Mouse (Mus musculus): ENCODE data around the gene Cyth1. TPM values are rescaled to one million over a fixed set of nuclear protein-coding genes. Genes with fewer than 3 reads are reported as not detected.
A peak's percentile ranks its signal among the peaks of the same experiment; 100 is the strongest.

Cyth1 gene
- total and polyA plus RNA-seq, 2 experiments from 2014 or later: 19.5 to 48.3 TPM

DNA sequence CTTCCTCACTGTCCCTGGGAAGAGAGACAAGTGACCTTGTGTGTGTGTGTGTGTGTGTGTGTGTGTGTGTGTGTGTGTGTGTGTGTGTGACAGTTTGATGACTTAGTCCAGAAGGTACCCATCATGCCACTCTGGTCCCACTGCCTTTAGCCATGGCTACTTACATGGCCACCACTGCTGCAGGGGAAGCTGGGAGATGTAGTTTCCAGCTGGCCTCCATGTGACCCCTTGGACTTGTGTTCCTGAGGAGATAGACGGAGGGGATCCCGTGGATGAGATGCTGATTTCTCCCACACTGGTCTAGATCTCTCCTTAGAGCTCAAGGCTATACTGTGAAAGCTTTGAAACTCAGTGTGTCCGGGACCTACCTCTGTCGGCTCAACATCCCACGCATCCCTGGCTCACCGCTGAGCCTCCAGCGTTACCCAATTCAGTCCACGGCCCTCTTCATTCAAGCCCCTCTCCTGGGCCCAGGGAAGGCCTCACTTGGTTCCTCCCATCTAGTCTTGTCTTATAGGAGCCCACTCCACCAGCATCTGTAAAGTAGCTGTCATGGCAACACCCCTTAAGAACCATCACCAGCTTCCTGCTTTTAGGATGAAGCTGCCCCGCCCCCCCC is 115.2 kb downstream of the Cyth1 start:
- Histone ChIP-seq H3K4me3 (ENCODE audit: low read length) (no peak overlapping the region), H3K4me1 (ENCODE audit: insufficient read depth, low read length) (no peaks in the 10 kb centered on the region), H3K9ac (replicated peaks; ENCODE audit: low read length) (no peak overlapping the region), H3K4me2 (ENCODE audit: low read depth, low read length) (no peak overlapping the region), H3K9me3 (ENCODE audit: low read length) (no peaks in the 10 kb centered on the region), H3K36me3 (ENCODE audit: insufficient read depth, low read length) (no peaks in the 10 kb centered on the region), H3K27me3 (ENCODE audit: insufficient read depth, low read length) (no peaks in the 10 kb centered on the region), H3K27ac (no peak overlapping the region)
- TF ChIP-seq CTCF (IDR thresholded peaks at IDR 0.05; ENCODE audit: low read depth): no peak
- peak; percentile 17 for DNase-seq (ENCODE audit: low spot score)
- 52% methylated on average over 9 of the region's 9 CpGs for WGBS
- peak; percentile 42; the same call in 1 of the 2 replicates for ATAC-seq

DNA sequence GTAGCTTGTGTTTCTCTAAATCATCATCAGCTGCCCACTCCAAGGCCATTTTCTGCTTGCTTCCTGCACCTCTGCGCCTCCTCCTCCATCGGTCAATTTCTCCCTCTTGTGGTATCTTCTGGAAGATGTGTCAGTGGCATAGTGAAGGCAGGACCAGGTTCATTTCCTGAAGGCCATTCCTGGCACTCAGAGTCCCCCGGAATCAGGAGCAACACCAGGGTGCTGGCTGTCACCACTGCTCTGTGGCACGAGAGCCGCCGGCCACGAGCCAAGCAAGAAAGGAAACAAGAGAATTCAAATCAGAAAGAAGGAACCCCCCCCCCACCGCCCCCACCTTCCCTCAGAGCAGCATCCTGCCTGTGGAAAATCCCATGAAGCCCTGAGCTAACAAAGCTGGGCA is 116.3 kb downstream of the Cyth1 start:
- 59% methylated on average over 8 of the region's 8 CpGs for WGBS
- no peak overlapping the region for H3K27ac ChIP-seq
- TF ChIP-seq CTCF (IDR thresholded peaks at IDR 0.05; ENCODE audit: low read depth): 0 out of 2 replicates have a peak, but pooled peaks have one; percentile 24
- H3K4me1 ChIP-seq (ENCODE audit: insufficient read depth, low read length): no peaks in the 10 kb centered on the region
- no peaks in the 10 kb centered on the region for H3K36me3 ChIP-seq (ENCODE audit: insufficient read depth, low read length)
- ATAC-seq (no peak), DNase-seq (ENCODE audit: low spot score) (peak; percentile 11)
- no peaks in the 10 kb centered on the region for H3K27me3 ChIP-seq (ENCODE audit: insufficient read depth, low read length)
- H3K9ac ChIP-seq (replicated peaks; ENCODE audit: low read length): no peak overlapping the region
- H3K4me3 ChIP-seq (ENCODE audit: low read length): no peak overlapping the region
- no peaks in the 10 kb centered on the region for H3K9me3 ChIP-seq (ENCODE audit: low read length)
- no peak overlapping the region for H3K4me2 ChIP-seq (ENCODE audit: low read depth, low read length)

DNA sequence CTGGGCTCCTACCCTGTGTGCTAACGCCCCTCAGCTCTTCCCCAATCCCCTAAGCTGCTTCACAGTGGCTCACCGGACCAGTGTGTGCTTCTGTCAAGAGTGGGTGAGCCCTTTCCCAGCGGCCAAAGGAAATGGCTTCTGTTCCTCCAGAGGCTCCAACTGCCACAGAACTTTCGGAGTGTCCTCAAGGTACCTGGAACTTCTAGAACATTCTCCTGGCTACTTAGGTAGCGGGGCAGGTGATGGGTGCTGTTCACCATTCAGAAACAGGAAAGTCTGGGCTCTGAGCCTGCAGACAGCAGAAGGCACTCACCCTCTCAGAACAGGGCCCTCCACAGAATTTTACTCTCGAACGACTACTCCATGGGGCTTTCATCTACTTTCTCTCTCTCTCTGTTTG is 117.9 kb downstream of the Cyth1 start, which contains the start of gene Dnah17:
Dnah17 (minus strand) TSS at position 101 of the 400 bp plus-strand sequence.
- Histone ChIP-seq H3K27me3 (ENCODE audit: insufficient read depth, low read length) (no peaks in the 10 kb centered on the region), H3K36me3 (ENCODE audit: insufficient read depth, low read length) (no peaks in the 10 kb centered on the region), H3K4me2 (ENCODE audit: low read depth, low read length) (no peak within 1 kb of the TSS), H3K27ac (no peak within 1 kb of the TSS), H3K4me3 (ENCODE audit: low read length) (no peak within 1 kb of the TSS), H3K4me1 (ENCODE audit: insufficient read depth, low read length) (no peaks in the 10 kb centered on the region), H3K9me3 (ENCODE audit: low read length) (no peaks in the 10 kb centered on the region), H3K9ac (replicated peaks; ENCODE audit: low read length) (no peak within 1 kb of the TSS)
- DNase-seq (ENCODE audit: low spot score): no peak
- no peak for TF ChIP-seq CTCF (IDR thresholded peaks at IDR 0.05; ENCODE audit: low read depth)
- WGBS: 89% methylated on average over 7 of the region's 7 CpGs
- no peak for ATAC-seq

DNA sequence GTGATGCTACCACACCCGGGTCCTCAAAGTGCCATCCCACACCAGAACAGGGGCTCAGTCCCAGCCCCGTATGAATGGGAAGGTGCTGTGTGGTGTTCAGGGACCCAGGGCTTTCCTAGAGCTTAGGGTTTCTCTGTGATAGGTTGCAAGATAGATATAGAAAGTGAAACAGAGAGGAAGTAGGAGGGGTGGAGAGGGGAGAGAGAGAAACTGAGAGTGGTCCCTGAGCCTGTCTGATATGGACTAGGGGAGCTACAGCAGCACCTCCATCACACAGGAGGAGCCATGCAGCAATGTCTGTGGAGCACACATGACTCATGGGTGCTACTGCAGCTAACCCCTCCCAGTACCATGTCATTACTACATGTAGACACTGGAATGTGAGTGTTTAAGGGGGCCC is 118.6 kb downstream of the Cyth1 start:
- Histone ChIP-seq H3K4me2 (ENCODE audit: low read depth, low read length) (no peak overlapping the region), H3K4me3 (ENCODE audit: low read length) (no peak overlapping the region), H3K36me3 (ENCODE audit: insufficient read depth, low read length) (no peaks in the 10 kb centered on the region), H3K9ac (replicated peaks; ENCODE audit: low read length) (no peak overlapping the region), H3K27me3 (ENCODE audit: insufficient read depth, low read length) (no peaks in the 10 kb centered on the region), H3K27ac (no peak overlapping the region), H3K4me1 (ENCODE audit: insufficient read depth, low read length) (no peaks in the 10 kb centered on the region), H3K9me3 (ENCODE audit: low read length) (no peaks in the 10 kb centered on the region)
- WGBS: 90% methylated on average over 2 of the region's 2 CpGs
- no peak for TF ChIP-seq CTCF (IDR thresholded peaks at IDR 0.05; ENCODE audit: low read depth)
- DNase-seq (ENCODE audit: low spot score) (no peak), ATAC-seq (no peak)

DNA sequence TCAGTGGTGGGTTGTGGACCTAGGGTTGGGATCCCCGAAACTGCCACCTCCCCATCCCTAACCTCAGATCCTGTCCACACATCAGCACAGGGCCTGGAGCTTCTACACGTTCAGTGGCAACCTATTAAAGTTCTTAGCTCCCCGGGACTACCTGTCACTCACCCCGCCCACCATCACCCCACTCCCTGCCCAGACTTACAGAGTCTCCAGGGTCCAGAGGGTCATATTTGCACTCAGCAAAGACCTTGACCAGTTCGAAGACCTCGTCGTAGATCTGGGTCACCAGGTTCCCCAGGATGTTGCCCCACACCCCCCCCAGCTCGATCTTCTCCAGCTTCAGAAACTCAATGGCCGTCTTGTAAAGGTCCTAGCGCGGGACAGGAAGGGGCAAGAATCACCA is 126.8 kb downstream of the Cyth1 start:
- no peak for TF ChIP-seq CTCF (IDR thresholded peaks at IDR 0.05; ENCODE audit: low read depth)
- DNase-seq (ENCODE audit: low spot score) (no peak), ATAC-seq (no peak)
- Histone ChIP-seq H3K9me3 (ENCODE audit: low read length) (no peaks in the 10 kb centered on the region), H3K4me1 (ENCODE audit: insufficient read depth, low read length) (no peaks in the 10 kb centered on the region), H3K27me3 (ENCODE audit: insufficient read depth, low read length) (no peaks in the 10 kb centered on the region), H3K36me3 (ENCODE audit: insufficient read depth, low read length) (no peaks in the 10 kb centered on the region), H3K4me3 (ENCODE audit: low read length) (no peak overlapping the region), H3K27ac (no peak overlapping the region), H3K9ac (replicated peaks; ENCODE audit: low read length) (no peak overlapping the region), H3K4me2 (ENCODE audit: low read depth, low read length) (no peak overlapping the region)
- 91% methylated on average over 11 of the region's 11 CpGs for WGBS

DNA sequence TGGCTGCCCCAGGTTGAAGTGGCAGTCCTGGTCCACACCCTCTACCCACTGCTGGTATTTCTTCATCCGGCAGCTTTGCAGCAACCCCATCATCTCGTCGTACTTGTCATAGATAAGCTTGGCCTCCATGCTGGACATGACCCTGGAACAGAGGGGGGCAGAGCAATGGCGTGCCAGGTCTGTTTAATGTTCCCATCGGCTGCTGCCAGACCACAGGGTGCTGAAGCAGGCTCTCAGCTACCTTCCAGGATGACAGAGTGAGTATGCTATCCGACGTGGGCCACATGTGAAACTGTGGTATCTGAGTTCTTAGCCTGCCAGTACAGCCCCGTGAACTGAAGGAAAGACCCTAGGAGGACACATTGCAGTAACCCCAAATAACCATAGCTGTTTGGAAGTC is 129.6 kb downstream of the Cyth1 start:
- DNase-seq (ENCODE audit: low spot score) (no peak), ATAC-seq (no peak)
- H3K27me3 ChIP-seq (ENCODE audit: insufficient read depth, low read length): no peaks in the 10 kb centered on the region
- no peaks in the 10 kb centered on the region for H3K4me1 ChIP-seq (ENCODE audit: insufficient read depth, low read length)
- no peak overlapping the region for H3K4me3 ChIP-seq (ENCODE audit: low read length)
- no peak overlapping the region for H3K4me2 ChIP-seq (ENCODE audit: low read depth, low read length)
- H3K9ac ChIP-seq (replicated peaks; ENCODE audit: low read length): no peak overlapping the region
- no peak overlapping the region for H3K27ac ChIP-seq
- no peak for TF ChIP-seq CTCF (IDR thresholded peaks at IDR 0.05; ENCODE audit: low read depth)
- 80% methylated on average over 8 of the region's 8 CpGs for WGBS
- H3K36me3 ChIP-seq (ENCODE audit: insufficient read depth, low read length): no peaks in the 10 kb centered on the region
- no peaks in the 10 kb centered on the region for H3K9me3 ChIP-seq (ENCODE audit: low read length)

DNA sequence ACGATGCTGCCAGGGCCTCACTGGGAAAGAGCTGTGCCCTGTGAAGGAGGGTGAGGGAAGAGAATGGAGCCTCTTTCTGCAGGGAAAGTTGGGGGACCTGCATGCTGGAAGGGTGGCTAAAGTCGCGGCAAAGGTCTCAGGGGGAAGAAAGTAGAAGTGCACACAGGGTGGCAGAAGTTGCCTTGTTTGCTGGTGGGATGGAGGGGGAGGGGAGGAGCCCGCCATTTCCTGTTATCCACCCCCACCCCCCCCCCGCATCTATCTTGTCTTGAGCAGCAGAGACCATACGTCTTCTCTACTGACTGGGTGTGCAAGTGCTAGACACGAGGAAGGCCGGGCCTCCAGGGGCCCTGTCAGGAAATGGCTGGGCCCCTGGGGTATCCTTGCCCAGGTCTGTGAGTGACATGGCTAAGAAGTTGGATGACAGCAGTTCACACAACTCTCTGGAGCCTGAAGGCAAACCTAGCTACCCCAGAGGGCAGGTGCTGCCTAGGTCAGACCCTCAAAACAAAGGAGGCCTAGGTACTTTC is 133.7 kb downstream of the Cyth1 start:
- Histone ChIP-seq H3K4me2 (ENCODE audit: low read depth, low read length) (no peak overlapping the region), H3K9me3 (ENCODE audit: low read length) (no peaks in the 10 kb centered on the region), H3K9ac (replicated peaks; ENCODE audit: low read length) (no peak overlapping the region), H3K36me3 (ENCODE audit: insufficient read depth, low read length) (no peaks in the 10 kb centered on the region), H3K4me3 (ENCODE audit: low read length) (no peak overlapping the region), H3K4me1 (ENCODE audit: insufficient read depth, low read length) (no peaks in the 10 kb centered on the region), H3K27me3 (ENCODE audit: insufficient read depth, low read length) (no peaks in the 10 kb centered on the region), H3K27ac (no peak overlapping the region)
- DNase-seq (ENCODE audit: low spot score) (no peak), ATAC-seq (no peak)
- 77% methylated on average over 8 of the region's 8 CpGs for WGBS
- TF ChIP-seq CTCF (IDR thresholded peaks at IDR 0.05; ENCODE audit: low read depth): no peak
